Mouse (Mus musculus): Measurements from ENCODE around the gene Frg2f1. TPM values are rescaled to one million over a fixed set of nuclear protein-coding genes. Genes with fewer than 3 reads are reported as not detected.
A peak's percentile ranks its signal among the peaks of the same experiment; 100 is the strongest.

Gene Frg2f1
- polyA plus RNA-seq, 1 experiment, result 5.5 TPM

DNA sequence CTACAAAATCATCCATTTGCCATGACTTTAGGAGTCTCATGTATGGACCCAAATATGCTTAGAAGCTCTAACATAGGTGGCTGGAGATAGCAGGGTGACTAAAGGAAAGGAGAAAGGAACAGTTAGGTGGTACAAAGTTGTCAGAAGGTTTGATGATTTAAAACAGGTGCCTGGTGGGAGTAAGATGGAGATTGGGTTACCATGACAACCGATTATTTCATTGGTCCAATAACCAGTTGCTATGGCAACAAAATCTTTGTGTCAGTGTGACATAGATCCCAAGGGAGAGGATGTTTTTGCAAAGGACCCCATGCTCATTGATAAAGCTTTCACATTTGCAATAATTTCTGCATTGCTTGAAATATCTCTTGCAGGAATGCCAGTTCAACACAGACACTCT is 15.3 kb downstream of the Frg2f1 start:
- H3K4me3 ChIP-seq (replicated peaks; ENCODE audit: control insufficient read depth, low read depth, low read length), result no peak overlapping the region
- H3K27ac ChIP-seq (ENCODE audit: control insufficient read depth, insufficient read depth, low read depth, low read length, poor library complexity), result no peak overlapping the region
- WGBS, result 81% methylated on average over 1 of the region's 1 CpGs
- H3K4me1 ChIP-seq (ENCODE audit: control insufficient read depth, insufficient read depth, low read length), result no peaks in the 10 kb centered on the region
- no peak for TF ChIP-seq POLR2A (IDR thresholded peaks at IDR 0.05; ENCODE audit: borderline replicate concordance, control insufficient read depth, low read depth, low read length)
- TF ChIP-seq CTCF (IDR thresholded peaks at IDR 0.05; ENCODE audit: control insufficient read depth, insufficient read depth, low read length), result no peak

DNA sequence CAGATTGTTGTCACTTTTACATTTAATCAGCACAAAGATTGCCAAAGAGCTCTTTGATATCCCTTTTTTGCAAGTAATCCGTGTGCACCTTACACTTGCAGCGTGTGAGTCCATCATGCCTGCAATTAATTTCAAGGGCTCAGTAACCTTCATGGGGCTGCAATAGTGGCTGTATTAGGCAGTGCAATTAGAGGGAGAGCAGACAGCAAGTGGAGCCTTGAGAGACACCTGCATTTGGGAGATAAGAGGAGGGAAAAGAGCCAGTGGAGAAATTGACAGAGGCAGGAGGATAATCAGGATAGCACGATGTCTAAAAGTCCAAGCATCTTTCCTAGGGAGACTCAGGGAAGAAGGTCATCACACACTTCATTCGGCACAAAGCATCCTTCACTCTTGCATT is 15.8 kb downstream of the Frg2f1 start:
- H3K27ac ChIP-seq (ENCODE audit: control insufficient read depth, insufficient read depth, low read depth, low read length, poor library complexity), result no peak overlapping the region
- TF ChIP-seq POLR2A (IDR thresholded peaks at IDR 0.05; ENCODE audit: borderline replicate concordance, control insufficient read depth, low read depth, low read length), result no peak
- TF ChIP-seq CTCF (IDR thresholded peaks at IDR 0.05; ENCODE audit: control insufficient read depth, insufficient read depth, low read length), result no peak
- H3K4me1 ChIP-seq (ENCODE audit: control insufficient read depth, insufficient read depth, low read length), result no peaks in the 10 kb centered on the region
- H3K4me3 ChIP-seq (replicated peaks; ENCODE audit: control insufficient read depth, low read depth, low read length), result no peak overlapping the region
- 71% methylated on average over 4 of the region's 4 CpGs for WGBS

DNA sequence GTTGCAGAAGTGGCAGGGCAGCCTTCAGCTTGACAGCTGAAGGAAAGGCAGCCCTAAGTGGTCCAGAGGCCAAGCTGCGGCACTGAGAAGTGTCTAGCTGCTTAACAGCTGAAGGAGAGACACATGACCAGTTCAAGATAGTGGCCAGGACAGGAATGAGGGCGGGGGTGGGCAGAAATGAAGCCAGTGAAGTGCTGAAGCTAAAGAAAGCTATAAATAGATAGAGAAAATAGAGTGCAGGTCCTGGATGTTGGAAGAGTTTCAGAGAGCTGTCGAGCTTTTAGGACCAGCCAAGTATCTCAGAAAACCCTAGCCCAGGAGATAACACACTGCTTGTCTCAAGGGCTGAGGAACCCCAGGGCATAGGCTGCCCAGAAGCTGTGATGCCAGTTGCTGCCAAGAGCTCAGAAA is 26.6 kb downstream of the Frg2f1 start:
- Histone ChIP-seq H3K27ac (ENCODE audit: control insufficient read depth, insufficient read depth, low read depth, low read length, poor library complexity) (no peak overlapping the region), H3K4me3 (replicated peaks; ENCODE audit: control insufficient read depth, low read depth, low read length) (no peak overlapping the region), H3K4me1 (ENCODE audit: control insufficient read depth, insufficient read depth, low read length) (no peaks in the 10 kb centered on the region)
- TF ChIP-seq CTCF (IDR thresholded peaks at IDR 0.05; ENCODE audit: control insufficient read depth, insufficient read depth, low read length) (no peak), POLR2A (IDR thresholded peaks at IDR 0.05; ENCODE audit: borderline replicate concordance, control insufficient read depth, low read depth, low read length) (no peak)
- 64% methylated on average over 3 of the region's 3 CpGs for WGBS

DNA sequence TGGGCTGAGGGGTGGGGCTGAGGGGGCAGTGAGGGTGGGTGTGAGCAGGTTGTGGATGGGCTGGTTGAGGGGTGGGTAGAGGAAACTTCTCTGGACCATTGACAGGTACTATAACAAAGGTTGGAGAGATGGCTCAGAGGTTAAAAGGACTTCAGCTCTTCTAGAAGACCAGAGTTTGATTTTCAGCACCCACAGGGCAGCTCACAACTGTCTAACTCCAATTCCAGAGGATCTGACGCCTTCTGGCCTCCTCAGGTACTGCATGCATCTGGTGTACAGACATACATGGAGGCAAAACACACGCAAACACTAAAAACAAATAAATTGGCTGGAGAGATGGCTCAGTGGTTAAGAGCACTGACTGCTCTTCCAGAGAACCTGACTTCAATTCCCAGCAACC is 27.7 kb downstream of the Frg2f1 start:
- H3K4me3 ChIP-seq (replicated peaks; ENCODE audit: control insufficient read depth, low read depth, low read length), result no peak overlapping the region
- no peak for TF ChIP-seq POLR2A (IDR thresholded peaks at IDR 0.05; ENCODE audit: borderline replicate concordance, control insufficient read depth, low read depth, low read length)
- no peak for TF ChIP-seq CTCF (IDR thresholded peaks at IDR 0.05; ENCODE audit: control insufficient read depth, insufficient read depth, low read length)
- 72% methylated on average over 2 of the region's 2 CpGs for WGBS
- no peaks in the 10 kb centered on the region for H3K4me1 ChIP-seq (ENCODE audit: control insufficient read depth, insufficient read depth, low read length)
- no peak overlapping the region for H3K27ac ChIP-seq (ENCODE audit: control insufficient read depth, insufficient read depth, low read depth, low read length, poor library complexity)

DNA sequence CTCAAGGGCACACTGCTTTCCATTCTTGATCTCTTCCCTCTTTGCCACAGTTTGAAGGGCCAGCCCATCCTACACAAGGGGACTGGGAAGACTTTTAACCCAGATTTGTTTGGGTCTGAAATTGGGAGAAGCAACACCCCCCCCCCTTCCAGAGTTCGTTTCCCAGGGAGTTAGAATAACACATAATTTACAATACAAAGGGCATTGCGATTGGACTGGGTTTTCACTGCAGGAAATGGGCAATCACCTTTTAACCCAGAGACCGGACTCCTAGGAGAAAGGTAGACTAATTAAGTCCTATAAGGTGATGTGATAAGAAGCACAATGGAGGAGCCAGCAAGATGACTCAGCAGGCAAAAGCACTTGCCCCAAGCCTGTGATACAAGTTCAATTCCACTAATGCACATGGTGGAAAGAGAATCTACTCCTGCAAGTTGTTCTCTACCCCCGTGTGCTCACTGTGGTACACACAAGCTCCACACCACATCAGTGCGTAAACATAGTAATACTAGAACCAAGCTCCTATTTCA is 40.9 kb downstream of the Frg2f1 start:
- Histone ChIP-seq H3K27ac (ENCODE audit: control insufficient read depth, insufficient read depth, low read depth, low read length, poor library complexity) (no peak overlapping the region), H3K4me1 (ENCODE audit: control insufficient read depth, insufficient read depth, low read length) (no peaks in the 10 kb centered on the region), H3K4me3 (replicated peaks; ENCODE audit: control insufficient read depth, low read depth, low read length) (no peak overlapping the region)
- no peak for TF ChIP-seq CTCF (IDR thresholded peaks at IDR 0.05; ENCODE audit: control insufficient read depth, insufficient read depth, low read length)
- no peak for TF ChIP-seq POLR2A (IDR thresholded peaks at IDR 0.05; ENCODE audit: borderline replicate concordance, control insufficient read depth, low read depth, low read length)
- WGBS, result 65% methylated on average over 5 of the region's 5 CpGs

DNA sequence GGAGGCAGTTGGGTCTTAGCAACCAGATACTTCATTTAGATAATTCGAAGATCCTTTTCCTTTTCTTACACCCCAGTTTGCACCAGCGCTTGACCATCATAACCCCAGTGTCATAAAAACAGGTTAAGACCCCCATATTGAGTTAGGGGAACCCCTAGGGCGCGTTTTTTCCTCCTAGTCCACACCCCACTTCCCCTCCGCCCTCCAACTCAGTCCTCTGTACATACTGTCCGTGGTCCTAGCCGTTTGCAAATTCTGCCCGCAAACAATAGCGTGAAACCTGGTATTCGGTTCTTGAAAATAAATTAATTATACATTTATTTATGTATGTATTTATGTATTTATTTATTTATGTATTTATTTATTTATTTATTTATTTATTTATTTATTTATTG is 46.4 kb downstream of the Frg2f1 start:
- TF ChIP-seq POLR2A (IDR thresholded peaks at IDR 0.05; ENCODE audit: borderline replicate concordance, control insufficient read depth, low read depth, low read length), result no peak
- no peak for TF ChIP-seq CTCF (IDR thresholded peaks at IDR 0.05; ENCODE audit: control insufficient read depth, insufficient read depth, low read length)
- 36% methylated on average over 10 of the region's 10 CpGs for WGBS
- Histone ChIP-seq H3K27ac (ENCODE audit: control insufficient read depth, insufficient read depth, low read depth, low read length, poor library complexity) (no peak overlapping the region; the same call in 1 of the 2 replicates), H3K4me3 (replicated peaks; ENCODE audit: control insufficient read depth, low read depth, low read length) (no peak overlapping the region), H3K4me1 (ENCODE audit: control insufficient read depth, insufficient read depth, low read length) (no peaks in the 10 kb centered on the region)

DNA sequence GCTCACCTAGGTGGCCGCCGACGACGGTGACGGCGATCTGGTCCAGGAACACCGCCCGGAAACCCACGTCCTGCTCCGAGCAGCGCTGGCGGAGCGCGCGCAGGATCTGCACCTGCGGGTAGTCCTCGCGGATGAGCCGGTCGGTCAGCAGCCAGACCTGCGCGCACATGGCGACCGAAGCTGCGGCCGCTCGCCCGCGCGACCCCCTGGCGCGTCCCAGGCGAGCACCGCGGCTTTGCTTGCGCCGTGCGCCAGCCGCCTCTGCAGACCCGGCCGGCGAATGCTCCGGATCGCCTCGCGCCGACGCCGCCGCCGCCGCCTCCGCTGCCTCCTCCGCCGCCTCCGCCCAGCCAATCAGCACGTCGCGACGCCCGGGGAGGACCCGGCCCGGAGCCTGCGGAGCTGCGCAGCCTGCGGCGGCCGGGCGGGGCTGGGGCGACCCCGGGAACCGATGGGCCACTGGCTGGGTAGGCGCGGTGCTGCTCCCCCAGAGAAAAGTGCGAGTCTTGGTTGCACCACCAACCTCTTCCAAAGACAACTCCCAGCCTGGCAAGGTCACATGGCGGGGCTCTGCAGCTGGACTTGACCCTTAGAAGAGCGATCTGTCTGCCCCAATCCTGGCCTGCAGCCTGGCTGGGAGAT is 46.9 kb downstream of the Frg2f1 start, which contains the start of gene Rimkla:
Gene Rimkla (minus strand): TSS at position 338 of the 642 bp plus-strand sequence.
- WGBS, result under 1% methylated on average over 73 of the region's 77 CpGs
- Histone ChIP-seq H3K4me1 (ENCODE audit: control insufficient read depth, insufficient read depth, low read length) (no peaks in the 10 kb centered on the region), H3K27ac (ENCODE audit: control insufficient read depth, insufficient read depth, low read depth, low read length, poor library complexity) (no peak within 1 kb of the TSS; the same call in 1 of the 2 replicates), H3K4me3 (replicated peaks; ENCODE audit: control insufficient read depth, low read depth, low read length) (peak within 1 kb of the TSS; percentile 7)
- TF ChIP-seq POLR2A (IDR thresholded peaks at IDR 0.05; ENCODE audit: borderline replicate concordance, control insufficient read depth, low read depth, low read length) (no peak), CTCF (IDR thresholded peaks at IDR 0.05; ENCODE audit: control insufficient read depth, insufficient read depth, low read length) (no peak)

DNA sequence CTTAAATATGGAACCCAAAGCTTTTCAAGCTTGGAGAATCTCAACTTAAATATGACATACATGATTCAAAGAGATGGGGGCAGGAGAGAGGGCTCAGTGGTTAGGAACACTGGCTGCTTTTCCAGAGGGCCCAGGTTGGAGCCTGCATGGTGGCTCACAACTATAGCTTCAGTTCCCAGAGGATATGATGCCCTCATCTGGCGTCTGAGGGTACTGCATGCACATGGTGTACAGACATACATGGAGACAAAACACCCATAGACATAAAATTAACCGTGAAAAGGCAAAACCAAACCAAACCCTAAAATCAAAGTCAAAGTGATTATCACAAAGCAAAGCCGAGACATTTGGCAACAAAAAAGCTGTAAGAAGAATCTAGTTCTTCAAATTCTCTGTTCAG is 48.5 kb downstream of the Frg2f1 start:
- 0 out of 2 replicates have a peak, but pooled peaks have one; percentile 6 for TF ChIP-seq CTCF (IDR thresholded peaks at IDR 0.05; ENCODE audit: control insufficient read depth, insufficient read depth, low read length)
- no peak for TF ChIP-seq POLR2A (IDR thresholded peaks at IDR 0.05; ENCODE audit: borderline replicate concordance, control insufficient read depth, low read depth, low read length)
- H3K4me3 ChIP-seq (replicated peaks; ENCODE audit: control insufficient read depth, low read depth, low read length), result no peak overlapping the region
- 64% methylated on average over 3 of the region's 3 CpGs for WGBS
- H3K27ac ChIP-seq (ENCODE audit: control insufficient read depth, insufficient read depth, low read depth, low read length, poor library complexity), result no peak overlapping the region
- no peaks in the 10 kb centered on the region for H3K4me1 ChIP-seq (ENCODE audit: control insufficient read depth, insufficient read depth, low read length)
